In the genomic region with DNA sequence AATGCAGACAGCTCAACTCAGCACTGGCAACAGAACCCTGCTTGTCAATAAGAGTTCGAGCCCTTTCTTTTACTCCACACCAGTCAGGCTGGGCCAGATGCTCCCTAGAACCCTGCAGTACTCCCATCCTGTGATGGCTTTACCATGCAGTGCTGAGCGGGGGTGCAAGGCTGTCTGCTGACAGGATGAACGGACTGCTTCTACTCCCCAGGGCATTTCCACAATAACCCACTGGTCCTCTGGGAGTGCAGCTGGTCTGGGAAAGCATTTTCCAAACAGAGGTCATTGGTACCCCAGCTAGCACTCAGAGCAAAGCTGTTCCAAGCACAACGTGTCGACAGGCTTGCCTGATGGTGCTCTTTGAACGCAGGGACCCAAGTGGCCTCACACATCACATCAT, we compare ENCODE assay signal across 27 mouse cellular contexts.
DNase-seq lines count a peak whose midpoint lies in the region; ATAC-seq and TF ChIP-seq lines count a peak whose summit lies in the region.
"Had no signal": no experiment of that assay in that cellular context is flagged by ENCODE, and none has a peak within 500 bp of the region (broad histone marks: within the 10 kb centered on the region; RNA-seq: fewer than 3 reads in every experiment).

No protein-coding gene starts in this region.

- no peak for ATAC-seq in heart, postnatal 0 days (ENCODE audit: insufficient read depth, low read depth)
- ATAC-seq in heart, embryonic 11.5 days (replicated peaks; ENCODE audit: insufficient number of reproducible peaks, low FRiP score, low TSS enrichment) = no peak
- peak; percentile 32; the same call in 1 of the 2 replicates for ATAC-seq in lung, postnatal 0 days
- no peak for ATAC-seq in limb, embryonic 13.5 days (ENCODE audit: low FRiP score, low read depth)
- ATAC-seq: forebrain, embryonic 13.5 days; forebrain, embryonic 16.5 days; hindbrain, postnatal 0 days; inflammation-experienced regulatory T-cells, adult 6 months; Patski had no signal

- DNase-seq in gastrocnemius, postnatal 25 days = peak; percentile 46
- no peak for DNase-seq in gastrocnemius, postnatal 10 days
- DNase-seq in heart, postnatal 0 days (ENCODE audit: low spot score) = peak; percentile 3
- DNase-seq in lung, postnatal 0 days (ENCODE audit: low spot score) = no peak
- DNase-seq in lung, postnatal 36 days = no peak
- no peak for DNase-seq in thymus, adult 2 months
- DNase-seq: adrenal gland, postnatal 10 days; adrenal gland, postnatal 36 days; B cell, adult 2 months; cerebellum, adult 18-20 months; cerebellum, adult 9-10 months; cerebellum, postnatal 14 days; gastrocnemius, adult 2 months; gastrocnemius, postnatal 36 days; heart, postnatal 4 days had no signal

- H3K27ac ChIP-seq in heart, postnatal 0 days (ENCODE audit: low read depth) = no peak overlapping the region
- no peak overlapping the region for H3K27ac ChIP-seq in heart, embryonic 11.5 days (ENCODE audit: low read depth, low read length)
- H3K27ac ChIP-seq in lung, postnatal 0 days (ENCODE audit: low read length) = no peak overlapping the region
- 0 out of 2 replicates have a peak overlapping the region, but pooled peaks have one; percentile 17 for H3K27ac ChIP-seq in limb, embryonic 13.5 days
- H3K27ac ChIP-seq in thymus, adult 2 months (ENCODE audit: control insufficient read depth, insufficient read depth, low read length) = no peak overlapping the region
- H3K27ac ChIP-seq: forebrain, embryonic 10.5 days; forebrain, embryonic 13.5 days; gastrocnemius, adult 2 months; heart, embryonic 13.5 days; hindbrain, embryonic 14.5 days; hindbrain, postnatal 0 days had no signal

- H3K9ac ChIP-seq in heart, postnatal 0 days (replicated peaks; ENCODE audit: low read depth, low read length) = no peak overlapping the region
- no peak overlapping the region for H3K9ac ChIP-seq in heart, embryonic 11.5 days (ENCODE audit: low read depth, low read length)
- H3K9ac ChIP-seq in lung, postnatal 0 days (replicated peaks; ENCODE audit: low read depth) = no peak overlapping the region
- no peak overlapping the region for H3K9ac ChIP-seq in limb, embryonic 13.5 days
- H3K9ac ChIP-seq: forebrain, embryonic 13.5 days; heart, embryonic 13.5 days; hindbrain, embryonic 14.5 days had no signal

- H3K4me2 ChIP-seq in heart, postnatal 0 days (ENCODE audit: low read depth, low read length) = no peak overlapping the region
- H3K4me2 ChIP-seq in heart, embryonic 11.5 days = no peak overlapping the region
- no peak overlapping the region for H3K4me2 ChIP-seq in lung, postnatal 0 days (replicated peaks; ENCODE audit: low read depth, low read length)
- no peak overlapping the region for H3K4me2 ChIP-seq in limb, embryonic 13.5 days (replicated peaks)
- H3K4me2 ChIP-seq: forebrain, embryonic 13.5 days; heart, embryonic 13.5 days; hindbrain, embryonic 14.5 days had no signal

- TF ChIP-seq CTCF in heart, postnatal 0 days (IDR thresholded peaks at IDR 0.05; ENCODE audit: low read depth) = no peak
- no peak for TF ChIP-seq CTCF in lung, postnatal 0 days (IDR thresholded peaks at IDR 0.05)
- TF ChIP-seq CTCF in thymus, adult 2 months (IDR thresholded peaks at IDR 0.05; ENCODE audit: borderline replicate concordance, control insufficient read depth, extremely low read depth, insufficient read depth, low read length, poor library complexity) = no peak

- no peaks in the 10 kb centered on the region for H3K9me3 ChIP-seq in heart, postnatal 0 days (replicated peaks; ENCODE audit: control insufficient read depth, low read length)
- H3K9me3 ChIP-seq in heart, embryonic 11.5 days (replicated peaks; ENCODE audit: control insufficient read depth, low read length) = no peaks in the 10 kb centered on the region
- no peaks in the 10 kb centered on the region for H3K9me3 ChIP-seq in lung, postnatal 0 days (ENCODE audit: low read length)
- 0 out of 2 replicates have a peak, but pooled peaks cover under 1% of the 10 kb centered on the region for H3K9me3 ChIP-seq in limb, embryonic 13.5 days
- H3K9me3 ChIP-seq: forebrain, embryonic 10.5 days; G1E had no signal

- no peaks in the 10 kb centered on the region for H3K4me1 ChIP-seq in heart, postnatal 0 days (ENCODE audit: control insufficient read depth, insufficient read depth)
- no peaks in the 10 kb centered on the region for H3K4me1 ChIP-seq in heart, embryonic 11.5 days (ENCODE audit: control insufficient read depth, insufficient read depth, low read length)
- no peaks in the 10 kb centered on the region for H3K4me1 ChIP-seq in lung, postnatal 0 days (ENCODE audit: insufficient read depth, low read depth, low read length)
- H3K4me1 ChIP-seq in limb, embryonic 13.5 days = peaks cover 30% of the 10 kb centered on the region
- H3K4me1 ChIP-seq in thymus, adult 2 months (replicated peaks; ENCODE audit: control insufficient read depth, insufficient read depth, low read length) = no peaks in the 10 kb centered on the region
- H3K4me1 ChIP-seq: forebrain, embryonic 10.5 days; forebrain, embryonic 13.5 days; heart, embryonic 13.5 days had no signal

- no peak for TF ChIP-seq POLR2A in thymus, adult 2 months (IDR thresholded peaks at IDR 0.05; ENCODE audit: control insufficient read depth, extremely low read depth, insufficient read depth, low read length, poor library complexity)

- no peaks in the 10 kb centered on the region for H3K36me3 ChIP-seq in heart, postnatal 0 days (replicated peaks; ENCODE audit: control insufficient read depth, insufficient read depth, low read length)
- H3K36me3 ChIP-seq in heart, embryonic 11.5 days (ENCODE audit: control insufficient read depth, insufficient read depth, low read length) = no peaks in the 10 kb centered on the region
- H3K36me3 ChIP-seq in lung, postnatal 0 days (ENCODE audit: insufficient read depth, low read length) = no peaks in the 10 kb centered on the region
- H3K36me3 ChIP-seq in limb, embryonic 13.5 days = no peaks in the 10 kb centered on the region
- H3K36me3 ChIP-seq in thymus, adult 2 months (ENCODE audit: control insufficient read depth, insufficient read depth, low read length) = no peaks in the 10 kb centered on the region
- H3K36me3 ChIP-seq: forebrain, embryonic 10.5 days; G1E; heart, embryonic 13.5 days had no signal

- 46% methylated on average over 6 of the region's 6 CpGs for WGBS in heart, postnatal 0 days
- WGBS in heart, embryonic 11.5 days (ENCODE audit: insufficient replicate concordance) = 54% methylated on average over 6 of the region's 6 CpGs
- WGBS in lung, postnatal 0 days = 66% methylated on average over 6 of the region's 6 CpGs
- WGBS in limb, embryonic 13.5 days = 36% methylated on average over 6 of the region's 6 CpGs
- 91% methylated on average over 6 of the region's 6 CpGs for WGBS in thymus, adult 2 months

- no peak overlapping the region for H3K4me3 ChIP-seq in heart, postnatal 0 days (ENCODE audit: low read depth, low read length)
- H3K4me3 ChIP-seq in heart, embryonic 11.5 days (ENCODE audit: low read depth, low read length) = no peak overlapping the region
- H3K4me3 ChIP-seq in lung, postnatal 0 days (ENCODE audit: low read depth, low read length) = no peak overlapping the region
- no peak overlapping the region for H3K4me3 ChIP-seq in limb, embryonic 13.5 days
- H3K4me3 ChIP-seq in thymus, adult 2 months (ENCODE audit: control insufficient read depth, insufficient read depth, low read length) = no peak overlapping the region
- H3K4me3 ChIP-seq: forebrain, embryonic 10.5 days; forebrain, embryonic 13.5 days; gastrocnemius, adult 2 months; heart, embryonic 13.5 days had no signal

- no peak for TF ChIP-seq EP300 in heart, postnatal 0 days (IDR thresholded peaks at IDR 0.05; ENCODE audit: low read depth)
- no peak for TF ChIP-seq EP300 in lung, postnatal 0 days (IDR thresholded peaks at IDR 0.05)

- H3K27me3 ChIP-seq in heart, postnatal 0 days (ENCODE audit: control insufficient read depth, insufficient read depth, low read length) = no peaks in the 10 kb centered on the region
- H3K27me3 ChIP-seq in heart, embryonic 11.5 days (ENCODE audit: control insufficient read depth, insufficient read depth, low read length) = no peaks in the 10 kb centered on the region
- H3K27me3 ChIP-seq in lung, postnatal 0 days (replicated peaks; ENCODE audit: insufficient read depth, low read length) = no peaks in the 10 kb centered on the region
- H3K27me3 ChIP-seq in limb, embryonic 13.5 days = peaks cover 5% of the 10 kb centered on the region; the same call in 1 of the 2 replicates
- no peaks in the 10 kb centered on the region for H3K27me3 ChIP-seq in thymus, adult 2 months (ENCODE audit: control insufficient read depth, insufficient read depth, low read length)
- H3K27me3 ChIP-seq: CH12.LX; forebrain, embryonic 13.5 days; heart, embryonic 13.5 days; Patski had no signal

Comparison
In these comparisons a context has a peak if more than half of its experiments do, and no peak if none do; other contexts are left out.
1. DNase-seq: peak in gastrocnemius, postnatal 25 days (single experiment) and heart, postnatal 0 days (single experiment); none in gastrocnemius, postnatal 10 days (single experiment), lung, postnatal 0 days (single experiment), lung, postnatal 36 days (single experiment) and thymus, adult 2 months (single experiment).